Mouse (Mus musculus): Measurements from ENCODE around the gene Paip2b. TPM values are rescaled to one million over a fixed set of nuclear protein-coding genes. Genes with fewer than 3 reads are reported as not detected.

The Paip2b gene
- polyA plus RNA-seq, 1 experiment from 2014 or later, result 19.7 TPM

- Histone ChIP-seq H3K4me2 (ENCODE audit: low read depth, low read length) (no peak overlapping the region), H3K9me3 (replicated peaks; ENCODE audit: control insufficient read depth, low read length) (no peaks in the 10 kb centered on the region), H3K4me1 (ENCODE audit: control insufficient read depth, insufficient read depth, low read length) (peaks cover 10% of the 10 kb centered on the region), H3K9ac (ENCODE audit: low read length) (no peak overlapping the region), H3K27ac (ENCODE audit: low read length) (no peak overlapping the region), H3K36me3 (ENCODE audit: control insufficient read depth, insufficient read depth, low read length) (peaks cover 8% of the 10 kb centered on the region; the same call in 1 of the 2 replicates), H3K4me3 (replicated peaks; ENCODE audit: low read length) (no peak overlapping the region), H3K27me3 (ENCODE audit: control insufficient read depth, insufficient read depth, low read length) (peaks cover 9% of the 10 kb centered on the region)
- 84% methylated on average over 3 of the region's 3 CpGs for WGBS
- no peak for ATAC-seq (ENCODE audit: insufficient read depth, low FRiP score)
These were observed 64.6 kb downstream of the Paip2b start for GRCm38 (mm10) chr6:83766982-83767381.

DNA sequence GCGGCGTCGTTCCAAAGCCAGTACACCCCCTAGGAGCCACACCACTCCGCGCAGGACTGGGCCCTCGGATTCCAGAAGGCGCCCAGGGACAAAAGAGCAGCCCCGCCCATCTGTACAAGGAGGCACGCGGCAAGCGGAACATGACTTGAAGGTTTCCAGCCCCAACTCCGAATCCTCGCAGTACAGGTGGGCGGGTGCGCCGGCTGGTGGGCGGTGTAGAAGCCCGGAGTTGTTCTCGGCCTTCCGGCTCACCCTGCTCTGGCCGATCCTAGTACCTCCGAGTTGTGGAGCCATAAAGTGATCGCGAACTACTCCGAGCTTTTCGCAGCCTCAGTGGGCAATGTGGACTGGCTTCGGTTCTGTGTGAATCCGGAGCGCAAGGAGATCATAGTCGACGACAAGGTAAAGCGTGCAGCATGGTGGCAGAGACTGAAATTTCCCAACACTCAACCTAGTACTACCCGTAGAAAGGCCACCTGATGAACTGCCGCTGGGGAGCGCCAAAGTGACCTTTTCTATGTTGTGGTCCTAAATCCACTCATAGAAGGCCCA is 68.6 kb downstream of the Paip2b start:
- Histone ChIP-seq H3K9ac (ENCODE audit: low read length) (peak overlapping the region; percentile 20), H3K36me3 (ENCODE audit: control insufficient read depth, insufficient read depth, low read length) (no peaks in the 10 kb centered on the region), H3K4me1 (ENCODE audit: control insufficient read depth, insufficient read depth, low read length) (peaks cover 15% of the 10 kb centered on the region), H3K9me3 (replicated peaks; ENCODE audit: control insufficient read depth, low read length) (no peaks in the 10 kb centered on the region), H3K4me3 (replicated peaks; ENCODE audit: low read length) (peak overlapping the region; percentile 35), H3K27me3 (ENCODE audit: control insufficient read depth, insufficient read depth, low read length) (peaks cover 40% of the 10 kb centered on the region), H3K27ac (ENCODE audit: low read length) (no peak overlapping the region), H3K4me2 (ENCODE audit: low read depth, low read length) (peak overlapping the region; percentile 75)
- 4% methylated on average over 35 of the region's 35 CpGs for WGBS
- ATAC-seq (ENCODE audit: insufficient read depth, low FRiP score), result peak; percentile 79

DNA sequence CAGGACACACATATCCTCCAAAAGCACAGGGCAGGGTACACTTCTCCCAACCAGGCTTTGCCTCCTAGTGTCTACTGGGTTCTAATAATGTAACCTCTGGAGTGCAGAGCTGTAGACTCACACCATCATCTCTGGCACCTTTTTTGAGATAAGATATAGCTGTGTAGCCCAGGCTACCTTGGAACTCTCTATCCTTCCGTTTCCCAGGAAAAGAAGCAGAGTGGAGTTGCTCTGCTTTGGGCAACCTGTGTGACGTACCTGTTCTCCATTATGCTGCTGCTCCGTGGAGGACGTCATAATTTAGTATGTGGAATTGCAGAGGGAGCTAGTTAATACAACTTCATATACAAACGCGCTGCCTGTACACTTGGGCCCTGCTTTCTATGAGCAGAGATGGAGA is 69.2 kb downstream of the Paip2b start, which contains the start of gene Ankrd53:
Ankrd53 (plus strand) TSS at position 301 of the 400 bp plus-strand sequence.
- Histone ChIP-seq H3K27ac (ENCODE audit: low read length) (no peak within 1 kb of the TSS), H3K4me3 (replicated peaks; ENCODE audit: low read length) (peak within 1 kb of the TSS; percentile 35), H3K36me3 (ENCODE audit: control insufficient read depth, insufficient read depth, low read length) (no peaks in the 10 kb centered on the region), H3K27me3 (ENCODE audit: control insufficient read depth, insufficient read depth, low read length) (peaks cover 46% of the 10 kb centered on the region), H3K9ac (ENCODE audit: low read length) (peak within 1 kb of the TSS; percentile 20), H3K4me2 (ENCODE audit: low read depth, low read length) (peak within 1 kb of the TSS; percentile 75), H3K9me3 (replicated peaks; ENCODE audit: control insufficient read depth, low read length) (no peaks in the 10 kb centered on the region), H3K4me1 (ENCODE audit: control insufficient read depth, insufficient read depth, low read length) (peaks cover 15% of the 10 kb centered on the region)
- WGBS, result 27% methylated on average over 6 of the region's 6 CpGs
- ATAC-seq (ENCODE audit: insufficient read depth, low FRiP score), result no peak

DNA sequence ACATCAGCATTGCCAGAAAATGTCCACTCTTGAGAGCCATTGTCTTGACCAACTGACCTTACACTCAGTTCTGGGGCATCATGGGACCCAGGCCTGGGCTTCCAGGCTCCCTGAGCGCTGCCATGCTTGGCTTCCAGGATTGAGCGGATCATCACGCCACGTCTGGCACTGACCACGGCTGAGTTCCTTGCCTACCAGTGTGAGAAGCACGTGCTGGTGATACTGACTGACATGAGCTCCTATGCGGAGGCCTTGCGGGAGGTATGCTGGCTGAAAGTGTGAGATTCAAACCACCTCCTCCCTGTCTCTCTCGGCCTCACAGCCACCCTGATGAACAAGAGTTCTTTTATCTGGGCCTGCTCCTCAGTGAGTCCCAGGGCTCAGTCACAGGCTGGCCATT is 75.5 kb downstream of the Paip2b start:
- H3K4me1 ChIP-seq (ENCODE audit: control insufficient read depth, insufficient read depth, low read length), result peaks cover 5% of the 10 kb centered on the region; the same call in 1 of the 2 replicates
- H3K9me3 ChIP-seq (replicated peaks; ENCODE audit: control insufficient read depth, low read length), result no peaks in the 10 kb centered on the region
- no peak overlapping the region for H3K27ac ChIP-seq (ENCODE audit: low read length)
- WGBS, result 76% methylated on average over 9 of the region's 9 CpGs
- no peak overlapping the region for H3K4me3 ChIP-seq (replicated peaks; ENCODE audit: low read length)
- H3K27me3 ChIP-seq (ENCODE audit: control insufficient read depth, insufficient read depth, low read length), result peaks cover 49% of the 10 kb centered on the region
- no peak overlapping the region for H3K4me2 ChIP-seq (ENCODE audit: low read depth, low read length)
- H3K36me3 ChIP-seq (ENCODE audit: control insufficient read depth, insufficient read depth, low read length), result no peaks in the 10 kb centered on the region
- no peak for ATAC-seq (ENCODE audit: insufficient read depth, low FRiP score)
- H3K9ac ChIP-seq (ENCODE audit: low read length), result no peak overlapping the region

Other genes with a start within 250 kb of the Paip2b start
- gene Clec4f, start 175.6 kb downstream of the Paip2b start, polyA plus RNA-seq (2015; fragmentation: Nextera tagmentation; extraction: Ambion mirVana), result 0.35 and 0.45 TPM in 2 replicates
- gene Cd207, start 153.9 kb downstream of the Paip2b start, polyA plus RNA-seq (2015; fragmentation: Nextera tagmentation; extraction: Ambion mirVana), result 0.17 and 0.20 TPM in 2 replicates
- not detected in 2 replicates for gene Vax2, start 120.5 kb downstream of the Paip2b start, polyA plus RNA-seq (2015; fragmentation: Nextera tagmentation; extraction: Ambion mirVana)
- gene Atp6v1b1, start 88.8 kb downstream of the Paip2b start, polyA plus RNA-seq (2015; fragmentation: Nextera tagmentation; extraction: Ambion mirVana), result not detected in 2 replicates
- not detected in 2 replicates for gene Ankrd53, start 69.1 kb downstream of the Paip2b start, polyA plus RNA-seq (2015; fragmentation: Nextera tagmentation; extraction: Ambion mirVana)
- 79.5 and 82.1 TPM in 2 replicates for gene Tex261, start 55.9 kb downstream of the Paip2b start, polyA plus RNA-seq (2015; fragmentation: Nextera tagmentation; extraction: Ambion mirVana)
- gene Nagk, start 36.8 kb downstream of the Paip2b start, polyA plus RNA-seq (2015; fragmentation: Nextera tagmentation; extraction: Ambion mirVana), result 75.6 and 77.9 TPM in 2 replicates
- gene Zfp638, start 35.4 kb upstream of the Paip2b start, polyA plus RNA-seq (2015; fragmentation: Nextera tagmentation; extraction: Ambion mirVana), result 44.4 and 51.6 TPM in 2 replicates
- 9.6 and 11.5 TPM in 2 replicates for gene Dysf, start 176.8 kb upstream of the Paip2b start, polyA plus RNA-seq (2015; fragmentation: Nextera tagmentation; extraction: Ambion mirVana)